Mouse (Mus musculus) hindbrain, embryonic 12.5 days (tissue): ENCODE measurements at regions not wholly inside any gene's neighbourhood (a gene's known extent, or its start where the extent isn't known, plus 50 kb on each side); places are given as distances from the start of the nearest gene placed in this dataset.

ENCODE experiments used
- ATAC-seq: fragments of 200-750 bp; cut with Nextera tagmentation; 2 replicates; pipeline ENCODE4 v1.8.0; 2017; ENCODE audit warnings: moderate TSS enrichment; ENCODE audit not compliant: low FRiP score
- H3K27ac ChIP-seq: fragments of 300-500 bp; sonication (generic); 2 replicates; pipeline ENCODE4 v1.5.1; 2016; ENCODE audit warnings: mild to moderate bottlenecking
- H3K27me3 ChIP-seq: fragments of 300-500 bp; sonication (generic); 2 replicates; pipeline ENCODE4 v1.6.1; 2016; ENCODE audit warnings: mild to moderate bottlenecking
- H3K36me3 ChIP-seq: fragments of 300-500 bp; sonication (generic); 2 replicates; pipeline ENCODE4 v1.6.1; 2016; ENCODE audit warnings: mild to moderate bottlenecking
- H3K4me1 ChIP-seq: fragments of 300-500 bp; sonication (generic); 2 replicates; pipeline ENCODE4 v1.6.1; 2016
- H3K4me2 ChIP-seq: fragments of 300-500 bp; sonication (generic); replicated peaks from 2 replicates; pipeline ENCODE4 v1.6.1; 2016; ENCODE audit warnings: mild to moderate bottlenecking
- H3K4me3 ChIP-seq: fragments of 300-500 bp; sonication (generic); 2 replicates; pipeline ENCODE4 v1.5.1; 2016; ENCODE audit warnings: mild to moderate bottlenecking
- H3K9ac ChIP-seq: fragments of 300-500 bp; sonication (generic); 2 replicates; pipeline ENCODE4 v1.6.1; 2016; ENCODE audit warnings: mild to moderate bottlenecking, moderate library complexity
- H3K9me3 ChIP-seq: fragments of 300-500 bp; sonication (generic); replicated peaks from 2 replicates; pipeline ENCODE4 v1.6.1; 2016; ENCODE audit warnings: mild to moderate bottlenecking
- WGBS: fragments of 180-500 bp; shearing (Covaris S2); methylation state at CpG from one replicate; pipeline ENCODE4 v1.1.7; 2016; 5-methylcytosine and 5-hydroxymethylcytosine counted together

GRCm38 (mm10) chr8:113916649-113917048, 68.1 kb upstream of the Adamts18 start:
- Histone ChIP-seq H3K4me1 (no peaks in the 10 kb centered on the region), H3K9ac (no peak overlapping the region), H3K9me3 (no peaks in the 10 kb centered on the region), H3K4me3 (no peak overlapping the region), H3K27me3 (no peaks in the 10 kb centered on the region), H3K27ac (no peak overlapping the region), H3K4me2 (no peak overlapping the region), H3K36me3 (no peaks in the 10 kb centered on the region)
- 75% methylated on average over 3 of the region's 3 CpGs for WGBS
- ATAC-seq, result no peak

DNA sequence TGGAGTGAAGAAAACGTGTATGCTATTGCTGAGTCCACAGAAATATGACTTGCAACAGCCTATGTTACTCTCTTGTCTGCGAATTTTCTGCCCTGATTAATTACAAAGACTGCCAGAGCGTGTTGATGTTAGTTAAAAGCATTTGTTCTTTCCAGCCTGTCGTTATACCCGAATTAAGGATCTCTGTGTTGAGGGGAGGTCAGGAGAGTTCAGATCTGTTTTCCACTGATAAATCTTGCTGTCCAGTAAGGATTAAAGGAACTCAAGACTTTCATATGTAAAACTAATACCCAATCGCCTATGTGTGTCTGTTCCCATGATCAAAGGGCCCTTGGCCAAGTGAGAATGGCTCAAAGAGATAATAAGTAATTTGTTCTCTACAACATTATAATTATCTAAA, 68.7 kb upstream of the Adamts18 start:
- Histone ChIP-seq H3K27ac (no peak overlapping the region), H3K4me2 (no peak overlapping the region)

DNA sequence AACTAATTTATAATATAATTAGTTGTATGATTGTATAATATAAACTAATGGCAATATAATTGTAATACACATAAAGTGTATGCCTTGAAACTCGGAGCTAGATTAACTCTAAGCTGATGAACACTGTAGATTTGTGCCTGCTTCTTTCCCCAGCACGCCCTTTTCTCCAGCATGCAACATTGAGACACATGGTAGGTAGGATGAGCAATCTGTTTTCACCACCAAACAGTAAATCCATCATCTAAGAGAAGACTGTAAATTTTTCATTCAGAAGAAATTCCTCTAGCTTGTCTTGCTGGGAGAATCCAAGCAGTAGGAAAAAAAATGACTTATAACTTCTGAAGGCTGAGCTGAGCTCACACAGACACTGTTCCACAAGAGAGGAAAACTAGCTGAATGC, 71.8 kb upstream of the Adamts18 start:
- H3K9ac ChIP-seq, result no peak overlapping the region
- H3K4me1 ChIP-seq, result no peaks in the 10 kb centered on the region
- H3K4me2 ChIP-seq, result no peak overlapping the region
- no peak overlapping the region for H3K27ac ChIP-seq
- no peaks in the 10 kb centered on the region for H3K27me3 ChIP-seq
- no peak overlapping the region for H3K4me3 ChIP-seq
- no peak for ATAC-seq
- no peaks in the 10 kb centered on the region for H3K9me3 ChIP-seq
- 88% methylated on average over 2 of the region's 2 CpGs for WGBS
- no peaks in the 10 kb centered on the region for H3K36me3 ChIP-seq

More for the DNA sequence above, 68.7 kb upstream of the Adamts18 start:
- 43% methylated on average over 6 of the region's 6 CpGs for WGBS
- no peaks in the 10 kb centered on the region for H3K9me3 ChIP-seq
- H3K4me3 ChIP-seq, result no peak overlapping the region
- no peak overlapping the region for H3K9ac ChIP-seq
- H3K36me3 ChIP-seq, result no peaks in the 10 kb centered on the region
- ATAC-seq, result no peak
- no peaks in the 10 kb centered on the region for H3K4me1 ChIP-seq
- H3K27me3 ChIP-seq, result no peaks in the 10 kb centered on the region

- Histone ChIP-seq H3K27me3 (no peaks in the 10 kb centered on the region), H3K9me3 (no peaks in the 10 kb centered on the region), H3K27ac (no peak overlapping the region), H3K9ac (no peak overlapping the region), H3K4me1 (no peaks in the 10 kb centered on the region), H3K4me3 (no peak overlapping the region), H3K4me2 (no peak overlapping the region), H3K36me3 (no peaks in the 10 kb centered on the region)
- ATAC-seq, result no peak
- WGBS, result 62% methylated on average over 3 of the region's 3 CpGs
These were observed 74.8 kb upstream of the Adamts18 start for GRCm38 (mm10) chr8:113923381-113923780.

DNA sequence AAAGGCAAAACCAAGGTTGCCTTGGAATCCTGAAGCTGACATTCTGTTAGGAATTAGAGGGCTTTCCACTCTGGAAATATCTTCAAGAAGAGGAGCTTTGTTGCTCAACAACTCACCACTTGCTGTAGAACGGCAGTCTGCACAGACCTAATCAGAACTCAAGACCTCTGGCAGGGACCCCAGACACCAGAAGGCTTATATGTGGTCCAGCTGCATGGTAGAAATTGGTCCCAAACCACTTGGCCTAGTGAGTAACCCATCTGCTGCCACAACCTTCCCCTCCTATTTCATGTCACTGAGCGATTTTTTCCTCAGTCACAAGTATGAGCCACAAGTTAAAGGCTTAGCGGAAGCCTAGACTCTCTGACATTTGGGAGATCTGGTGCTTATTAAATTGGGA, 105.2 kb upstream of the Adamts18 start:
- no peaks in the 10 kb centered on the region for H3K9me3 ChIP-seq
- no peak overlapping the region for H3K4me3 ChIP-seq
- H3K9ac ChIP-seq, result no peak overlapping the region
- no peaks in the 10 kb centered on the region; the same call in 1 of the 2 replicates for H3K27me3 ChIP-seq
- H3K4me2 ChIP-seq, result no peak overlapping the region
- ATAC-seq, result no peak
- no peaks in the 10 kb centered on the region for H3K4me1 ChIP-seq
- WGBS, result 88% methylated on average over 3 of the region's 3 CpGs
- H3K36me3 ChIP-seq, result no peaks in the 10 kb centered on the region
- H3K27ac ChIP-seq, result no peak overlapping the region

DNA sequence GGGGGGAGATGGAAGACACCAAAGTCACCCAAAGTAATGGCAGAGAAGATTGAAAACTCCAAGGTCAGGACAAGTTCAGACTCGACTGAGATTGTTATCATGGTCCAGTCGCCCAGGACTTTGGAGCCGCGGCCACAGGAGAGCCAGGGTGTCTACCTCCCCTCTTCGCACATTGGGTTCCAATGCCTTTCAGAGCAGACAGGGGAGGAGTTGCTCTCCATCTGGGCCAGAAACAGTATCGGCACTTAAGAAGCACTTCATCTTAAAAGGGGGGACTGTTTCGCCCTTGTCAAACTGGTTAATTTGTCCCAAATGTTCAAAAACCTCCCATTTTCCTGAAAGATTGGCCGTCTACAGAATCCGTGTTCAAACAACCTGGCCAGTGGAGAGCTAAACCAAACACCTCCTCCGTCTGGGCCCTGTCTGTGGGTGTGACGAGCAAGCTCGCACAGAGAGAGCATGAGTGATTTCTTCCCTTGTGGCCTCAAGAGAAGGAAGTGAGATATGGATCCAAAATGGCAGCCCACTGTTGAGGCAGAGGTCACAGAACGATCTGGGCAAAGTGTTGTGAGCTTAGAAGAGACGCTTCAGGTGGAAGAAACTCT, 108.0 kb upstream of the Adamts18 start:
- Histone ChIP-seq H3K9me3 (no peaks in the 10 kb centered on the region), H3K27ac (no peak overlapping the region), H3K9ac (no peak overlapping the region), H3K27me3 (no peaks in the 10 kb centered on the region), H3K4me1 (no peaks in the 10 kb centered on the region), H3K4me3 (no peak overlapping the region), H3K4me2 (no peak overlapping the region), H3K36me3 (no peaks in the 10 kb centered on the region)
- ATAC-seq, result no peak
- WGBS, result 81% methylated on average over 14 of the region's 14 CpGs

DNA sequence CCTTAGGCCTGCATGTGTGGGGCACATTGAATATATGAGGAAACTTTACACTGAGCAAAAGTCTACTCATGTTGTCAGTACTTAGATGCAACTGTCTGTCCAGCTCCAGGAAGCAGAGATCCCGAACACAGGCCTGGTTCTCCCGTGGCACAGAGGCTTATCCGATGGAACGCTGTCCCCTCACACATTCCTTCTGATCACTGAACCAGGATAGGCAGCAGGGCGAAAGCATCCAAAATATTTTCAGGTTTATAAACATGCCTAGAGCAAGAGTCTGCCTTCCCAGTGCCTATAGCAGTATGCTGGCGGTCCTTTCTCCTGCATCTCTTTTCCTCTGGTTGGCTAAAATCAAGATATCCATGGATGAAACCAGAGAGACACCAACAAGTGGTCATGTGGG, 109.3 kb upstream of the Adamts18 start:
- Histone ChIP-seq H3K36me3 (no peaks in the 10 kb centered on the region), H3K27ac (no peak overlapping the region), H3K4me3 (no peak overlapping the region), H3K4me2 (no peak overlapping the region), H3K27me3 (no peaks in the 10 kb centered on the region), H3K4me1 (no peaks in the 10 kb centered on the region), H3K9ac (no peak overlapping the region), H3K9me3 (no peaks in the 10 kb centered on the region)
- ATAC-seq, result no peak
- WGBS, result 77% methylated on average over 6 of the region's 6 CpGs

DNA sequence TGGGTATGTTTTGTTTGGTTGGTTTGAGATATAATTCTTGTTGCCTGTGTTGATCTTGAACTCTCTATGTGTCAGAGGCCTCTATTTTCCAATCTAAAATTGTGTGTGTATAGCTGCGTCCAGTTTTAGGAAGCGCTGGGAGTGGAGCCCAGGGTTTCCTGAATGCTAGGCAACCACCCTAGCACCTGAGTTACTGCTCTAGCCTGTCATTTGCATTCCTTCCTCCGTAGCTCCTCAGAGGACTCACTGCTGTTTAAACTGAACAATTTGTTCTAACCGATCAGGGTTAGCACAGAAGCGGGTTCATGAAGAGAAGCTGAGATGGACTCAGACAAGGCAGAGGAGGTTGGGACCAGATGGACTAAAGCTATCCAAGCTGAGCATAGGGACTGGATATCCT, 127.3 kb upstream of the Adamts18 start:
- no peak overlapping the region for H3K4me3 ChIP-seq
- ATAC-seq, result no peak
- H3K27me3 ChIP-seq, result no peaks in the 10 kb centered on the region
- WGBS, result 81% methylated on average over 5 of the region's 5 CpGs
- no peak overlapping the region for H3K9ac ChIP-seq
- H3K27ac ChIP-seq, result no peak overlapping the region
- no peaks in the 10 kb centered on the region for H3K9me3 ChIP-seq
- no peak overlapping the region for H3K4me2 ChIP-seq
- H3K36me3 ChIP-seq, result no peaks in the 10 kb centered on the region
- H3K4me1 ChIP-seq, result peaks cover 18% of the 10 kb centered on the region; the same call in 1 of the 2 replicates

- H3K27me3 ChIP-seq, result 0 out of 2 replicates have a peak, but pooled peaks cover 4% of the 10 kb centered on the region
- 37% methylated on average over 4 of the region's 4 CpGs for WGBS
These were observed 128.1 kb upstream of the Adamts18 start for GRCm38 (mm10) chr8:113976626-113977025.

DNA sequence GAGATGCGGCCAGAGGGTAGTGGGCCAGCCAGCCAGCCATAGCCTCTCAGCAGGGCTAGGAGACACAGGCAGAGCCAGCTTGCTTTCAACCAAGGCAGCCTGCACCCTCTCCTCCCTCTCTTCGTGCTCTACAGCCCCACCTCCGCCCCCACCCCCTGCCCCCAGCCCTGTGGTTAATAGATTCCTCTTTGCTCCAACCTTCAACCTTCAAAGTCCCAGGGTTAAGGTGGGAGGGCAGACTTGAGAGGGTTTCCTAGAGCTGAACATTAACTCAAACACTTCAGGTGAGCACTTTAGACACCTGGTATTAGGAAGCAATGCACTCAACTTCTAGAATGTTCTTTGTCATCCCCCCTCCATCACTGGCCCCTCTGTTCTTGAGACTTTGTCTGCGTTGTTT, 128.5 kb upstream of the Adamts18 start:
- no peak for ATAC-seq
- peaks cover 22% of the 10 kb centered on the region for H3K4me1 ChIP-seq
- no peak overlapping the region for H3K4me3 ChIP-seq
- no peak overlapping the region for H3K9ac ChIP-seq
- H3K36me3 ChIP-seq, result no peaks in the 10 kb centered on the region
- no peaks in the 10 kb centered on the region for H3K9me3 ChIP-seq
- H3K4me2 ChIP-seq, result no peak overlapping the region
- no peak overlapping the region for H3K27ac ChIP-seq
- 0 out of 2 replicates have a peak, but pooled peaks cover 4% of the 10 kb centered on the region for H3K27me3 ChIP-seq
- 71% methylated on average over 4 of the region's 4 CpGs for WGBS

More at GRCm38 (mm10) chr8:113976626-113977025, 128.1 kb upstream of the Adamts18 start:
- no peak overlapping the region for H3K4me2 ChIP-seq
- H3K36me3 ChIP-seq, result no peaks in the 10 kb centered on the region
- peaks cover 22% of the 10 kb centered on the region for H3K4me1 ChIP-seq
- no peak overlapping the region for H3K9ac ChIP-seq
- H3K9me3 ChIP-seq, result no peaks in the 10 kb centered on the region
- no peak for ATAC-seq
- H3K4me3 ChIP-seq, result no peak overlapping the region
- H3K27ac ChIP-seq, result no peak overlapping the region

GRCm38 (mm10) chr8:113978946-113979345, 130.4 kb upstream of the Adamts18 start:
- peak; percentile 58; the same call in 1 of the 2 replicates for ATAC-seq
- 50% methylated on average over 9 of the region's 9 CpGs for WGBS
- no peak overlapping the region for H3K27ac ChIP-seq

GRCm38 (mm10) chr8:113979837-113980236, 131.3 kb upstream of the Adamts18 start:
- H3K27me3 ChIP-seq, result 0 out of 2 replicates have a peak, but pooled peaks cover 4% of the 10 kb centered on the region
- ATAC-seq, result no peak
- H3K27ac ChIP-seq, result no peak overlapping the region
- H3K9ac ChIP-seq, result no peak overlapping the region
- WGBS, result 90% methylated on average over 5 of the region's 5 CpGs
- H3K4me3 ChIP-seq, result no peak overlapping the region
- peaks cover 22% of the 10 kb centered on the region for H3K4me1 ChIP-seq
- H3K36me3 ChIP-seq, result no peaks in the 10 kb centered on the region
- no peaks in the 10 kb centered on the region for H3K9me3 ChIP-seq
- H3K4me2 ChIP-seq, result no peak overlapping the region

More at GRCm38 (mm10) chr8:113978946-113979345, 130.4 kb upstream of the Adamts18 start:
- Histone ChIP-seq H3K9me3 (no peaks in the 10 kb centered on the region), H3K4me1 (peaks cover 22% of the 10 kb centered on the region), H3K36me3 (no peaks in the 10 kb centered on the region), H3K9ac (no peak overlapping the region), H3K4me3 (no peak overlapping the region), H3K4me2 (no peak overlapping the region), H3K27me3 (0 out of 2 replicates have a peak, but pooled peaks cover 4% of the 10 kb centered on the region)

- Histone ChIP-seq H3K4me1 (peaks cover 28% of the 10 kb centered on the region), H3K4me2 (no peak overlapping the region), H3K9ac (no peak overlapping the region), H3K36me3 (no peaks in the 10 kb centered on the region), H3K4me3 (no peak overlapping the region), H3K27me3 (0 out of 2 replicates have a peak, but pooled peaks cover 4% of the 10 kb centered on the region), H3K27ac (no peak overlapping the region), H3K9me3 (no peaks in the 10 kb centered on the region)
- ATAC-seq, result no peak
- WGBS, result 14% methylated on average over 1 of the region's 1 CpGs
These were observed 132.8 kb upstream of the Adamts18 start for GRCm38 (mm10) chr8:113981339-113981738.
